In genomic region chr4:109430250-109430649, GRCm38 (mm10) we compare ENCODE assay signal across 20 mouse cellular contexts. TPM values are rescaled to one million over a fixed set of nuclear protein-coding genes. Genes with fewer than 3 reads are reported as not detected.
DNase-seq lines count a peak whose midpoint lies in the region; ATAC-seq and TF ChIP-seq lines count a peak whose summit lies in the region.
"Had no signal": no experiment of that assay in that cellular context is flagged by ENCODE, and none has a peak within 500 bp of the region (broad histone marks: within the 10 kb centered on the region; RNA-seq: fewer than 3 reads in every experiment).

No protein-coding gene starts in this region.

- no peak for TF ChIP-seq EP300 in MEL (IDR thresholded peaks at IDR 0.05; ENCODE audit: low read depth in 1 of 2, low read length in 2 of 2)

- TF ChIP-seq POLR2A in MEL (IDR thresholded peaks at IDR 0.05; ENCODE audit: control insufficient read depth in 1 of 2, insufficient read depth in 1 of 2, low read depth in 1 of 2, low read length in 2 of 2, poor library complexity in 1 of 2) = no peak

- peak overlapping the region; percentile 25 for H3K4me2 ChIP-seq in liver, embryonic 12.5 days
- H3K4me2 ChIP-seq in liver, embryonic 11.5 days = no peak overlapping the region
- H3K4me2 ChIP-seq in midbrain, embryonic 11.5 days = no peak overlapping the region
- H3K4me2 ChIP-seq: forebrain, embryonic 15.5 days; heart, embryonic 13.5 days; hindbrain, embryonic 15.5 days; limb, embryonic 13.5 days; midbrain, embryonic 15.5 days; neural tube, embryonic 15.5 days had no signal

- peaks cover 35% of the 10 kb centered on the region for H3K4me1 ChIP-seq in heart, embryonic 10.5 days
- H3K4me1 ChIP-seq in liver, embryonic 12.5 days = peaks cover 47% of the 10 kb centered on the region
- peaks cover 17% of the 10 kb centered on the region for H3K4me1 ChIP-seq in liver, embryonic 11.5 days (replicated peaks; ENCODE audit: control insufficient read depth, insufficient read depth, low read length)
- peaks cover 0 to 9% of the 10 kb centered on the region in 2 experiments; a peak in 2 of 4 replicates for H3K4me1 ChIP-seq in MEL (ENCODE audit: control insufficient read depth in 1 of 2, insufficient read depth in 2 of 2, low read length in 2 of 2)
- H3K4me1 ChIP-seq in midbrain, embryonic 11.5 days (ENCODE audit: control insufficient read depth, insufficient read depth, low read length) = peaks cover 9% of the 10 kb centered on the region
- H3K4me1 ChIP-seq: forebrain, embryonic 15.5 days; hindbrain, embryonic 15.5 days had no signal

- no peaks in the 10 kb centered on the region for H3K9me3 ChIP-seq in heart, embryonic 10.5 days
- H3K9me3 ChIP-seq in liver, embryonic 12.5 days (replicated peaks) = no peaks in the 10 kb centered on the region
- H3K9me3 ChIP-seq in liver, embryonic 11.5 days (ENCODE audit: control insufficient read depth, low read length) = no peaks in the 10 kb centered on the region
- no peaks in the 10 kb centered on the region for H3K9me3 ChIP-seq in MEL (replicated peaks; ENCODE audit: insufficient read depth, low read length)
- H3K9me3 ChIP-seq in midbrain, embryonic 11.5 days (ENCODE audit: control insufficient read depth, low read length) = no peaks in the 10 kb centered on the region
- H3K9me3 ChIP-seq: forebrain, embryonic 15.5 days; G1E; heart, embryonic 13.5 days; hindbrain, embryonic 10.5 days; hindbrain, embryonic 15.5 days; limb, embryonic 13.5 days; midbrain, embryonic 15.5 days; neural tube, embryonic 15.5 days had no signal

- 92% methylated on average over 7 of the region's 7 CpGs for WGBS in heart, embryonic 10.5 days
- 82% methylated on average over 7 of the region's 7 CpGs for WGBS in liver, embryonic 12.5 days (ENCODE audit: insufficient replicate concordance)
- 91% methylated on average over 7 of the region's 7 CpGs for WGBS in liver, embryonic 11.5 days
- 92% methylated on average over 7 of the region's 7 CpGs for WGBS in midbrain, embryonic 11.5 days

- peak overlapping the region; percentile 7; the same call in 1 of the 2 replicates for H3K27ac ChIP-seq in heart, embryonic 10.5 days
- H3K27ac ChIP-seq in liver, embryonic 12.5 days = peak overlapping the region; percentile 43; the same call in 1 of the 2 replicates
- H3K27ac ChIP-seq in liver, embryonic 11.5 days (ENCODE audit: low read depth, low read length) = no peak overlapping the region
- H3K27ac ChIP-seq in MEL (ENCODE audit: control insufficient read depth, low read depth, low read length) = peak overlapping the region; percentile 1; the same call in 1 of the 2 replicates
- no peak overlapping the region for H3K27ac ChIP-seq in midbrain, embryonic 11.5 days (ENCODE audit: low read depth, low read length)
- H3K27ac ChIP-seq: forebrain, embryonic 15.5 days; heart, embryonic 13.5 days; hindbrain, embryonic 10.5 days; hindbrain, embryonic 15.5 days; left cerebral cortex, adult 2 months; limb, embryonic 13.5 days; macrophage; midbrain, embryonic 15.5 days; neural tube, embryonic 15.5 days had no signal

- no peak overlapping the region for H3K4me3 ChIP-seq in heart, embryonic 10.5 days
- no peak overlapping the region for H3K4me3 ChIP-seq in liver, embryonic 12.5 days
- H3K4me3 ChIP-seq in liver, embryonic 11.5 days (ENCODE audit: low read depth, low read length) = no peak overlapping the region
- peak overlapping the region in 1 of 2 experiments; percentile 6; a peak in 2 of 4 replicates for H3K4me3 ChIP-seq in MEL (ENCODE audit: control insufficient read depth in 1 of 2, insufficient read depth in 1 of 2, low read depth in 2 of 2, low read length in 2 of 2)
- no peak overlapping the region for H3K4me3 ChIP-seq in midbrain, embryonic 11.5 days (ENCODE audit: low read depth, low read length)
- H3K4me3 ChIP-seq: forebrain, embryonic 15.5 days; heart, embryonic 13.5 days; hindbrain, embryonic 10.5 days; hindbrain, embryonic 15.5 days; left cerebral cortex, adult 2 months; limb, embryonic 13.5 days; midbrain, embryonic 15.5 days; neural tube, embryonic 15.5 days had no signal

- no peaks in the 10 kb centered on the region for H3K36me3 ChIP-seq in heart, embryonic 10.5 days
- H3K36me3 ChIP-seq in liver, embryonic 12.5 days = 0 out of 2 replicates have a peak, but pooled peaks cover 13% of the 10 kb centered on the region
- H3K36me3 ChIP-seq in liver, embryonic 11.5 days (ENCODE audit: control insufficient read depth, insufficient read depth, low read length) = no peaks in the 10 kb centered on the region
- no peaks in the 10 kb centered on the region for H3K36me3 ChIP-seq in MEL (ENCODE audit: control insufficient read depth in 1 of 2, insufficient read depth in 2 of 2, low read length in 2 of 2)
- H3K36me3 ChIP-seq in splenic B cell, adult 2 months (ENCODE audit: control insufficient read depth, insufficient read depth, low read length, poor library complexity, severe bottlenecking) = no peaks in the 10 kb centered on the region
- no peaks in the 10 kb centered on the region for H3K36me3 ChIP-seq in midbrain, embryonic 11.5 days (ENCODE audit: control insufficient read depth, insufficient read depth, low read length)
- H3K36me3 ChIP-seq: forebrain, embryonic 15.5 days; hindbrain, embryonic 10.5 days; hindbrain, embryonic 15.5 days; limb, embryonic 13.5 days; midbrain, embryonic 15.5 days; neural tube, embryonic 15.5 days had no signal

- TF ChIP-seq CTCF in MEL (IDR thresholded peaks at IDR 0.05 in 2 of 3, conservative IDR thresholded peaks at IDR 0.05 in 1 of 3; ENCODE audit: control insufficient read depth in 1 of 3, insufficient read depth in 1 of 3, low read depth in 2 of 3, low read length in 3 of 3, poor library complexity in 1 of 3, severe bottlenecking in 1 of 3) = peak in 2 of 3 experiments; percentile 16 to 35; a peak in 2 of 6 replicates

- no peaks in the 10 kb centered on the region for H3K79me2 ChIP-seq in MEL (ENCODE audit: control insufficient read depth, insufficient read depth, low read length, poor library complexity)

- no peaks in the 10 kb centered on the region for H3K27me3 ChIP-seq in heart, embryonic 10.5 days (ENCODE audit: insufficient read depth, poor library complexity, severe bottlenecking)
- H3K27me3 ChIP-seq in liver, embryonic 12.5 days (replicated peaks) = no peaks in the 10 kb centered on the region
- H3K27me3 ChIP-seq in liver, embryonic 11.5 days (replicated peaks; ENCODE audit: control insufficient read depth, insufficient read depth, low read length) = no peaks in the 10 kb centered on the region
- no peaks in the 10 kb centered on the region for H3K27me3 ChIP-seq in MEL (ENCODE audit: control insufficient read depth in 1 of 2, insufficient read depth in 2 of 2, low read length in 2 of 2)
- no peaks in the 10 kb centered on the region for H3K27me3 ChIP-seq in splenic B cell, adult 2 months (ENCODE audit: control insufficient read depth, insufficient read depth, low read length, poor library complexity, severe bottlenecking)
- no peaks in the 10 kb centered on the region for H3K27me3 ChIP-seq in midbrain, embryonic 11.5 days (ENCODE audit: control insufficient read depth, insufficient read depth, low read length)
- H3K27me3 ChIP-seq: forebrain, embryonic 15.5 days; heart, embryonic 13.5 days; hindbrain, embryonic 15.5 days; limb, embryonic 13.5 days; midbrain, embryonic 15.5 days; neural tube, embryonic 15.5 days; Patski had no signal

- H3K9ac ChIP-seq in liver, embryonic 12.5 days = no peak overlapping the region
- H3K9ac ChIP-seq in liver, embryonic 11.5 days (ENCODE audit: low read depth, low read length) = no peak overlapping the region
- H3K9ac ChIP-seq in MEL (ENCODE audit: control insufficient read depth, low read depth, low read length, poor library complexity, severe bottlenecking) = 0 out of 2 replicates have a peak overlapping the region, but pooled peaks have one; percentile 0
- no peak overlapping the region for H3K9ac ChIP-seq in midbrain, embryonic 11.5 days (ENCODE audit: low read length)
- H3K9ac ChIP-seq: forebrain, embryonic 15.5 days; heart, embryonic 13.5 days; hindbrain, embryonic 15.5 days; limb, embryonic 13.5 days; midbrain, embryonic 15.5 days; neural tube, embryonic 15.5 days had no signal

- ATAC-seq in liver, embryonic 12.5 days = no peak
- no peak for ATAC-seq in liver, embryonic 11.5 days (replicated peaks; ENCODE audit: low FRiP score)
- ATAC-seq in midbrain, embryonic 11.5 days (ENCODE audit: low FRiP score) = no peak
- ATAC-seq: midbrain, embryonic 15.5 days; Patski had no signal

- no peak; the same call in 1 of the 2 replicates for TF ChIP-seq RAD21 in MEL (IDR thresholded peaks at IDR 0.05; ENCODE audit: low read depth, low read length)

- DNase-seq in heart, embryonic 10.5 days (ENCODE audit: low spot score) = no peak
- no peak for DNase-seq in heart, postnatal 4 days
- DNase-seq in liver, embryonic 11.5 days (ENCODE audit: low spot score) = no peak
- peak; percentile 54 for DNase-seq in MEL (ENCODE audit: low read depth, low spot score)
- peak; percentile 21 for DNase-seq in splenic B cell, adult 2 months (ENCODE audit: low read depth, low spot score)
- DNase-seq in midbrain, embryonic 11.5 days (ENCODE audit: low spot score, missing footprints) = no peak
- DNase-seq in gastrocnemius, postnatal 10 days = no peak
- DNase-seq: right cerebral cortex, postnatal 25 days had no signal

TF ChIP-seq in MEL, 35 proteins besides CTCF, POLR2A, EP300 and RAD21 (continues in another document):
- no peak for TF ChIP-seq CHD2 (IDR thresholded peaks at IDR 0.05; ENCODE audit: low read length)

RNA-seq across cellular contexts. Expression of gene Ttc39a, which starts 23.8 kb away (rescaled TPM):
- 9.4 and 10.7 TPM in 2 replicates for polyA plus RNA-seq in heart, embryonic 10.5 days (2016; fragmentation: Nextera tagmentation; extraction: Ambion mirVana)
- 1 to 10 TPM; 3.3 to 4.1 TPM for total RNA-seq in heart, postnatal 4 days (2021)
- 12.9 and 13.7 TPM in 2 replicates for polyA plus RNA-seq in liver, embryonic 12.5 days (2016; fragmentation: Nextera tagmentation; extraction: Ambion mirVana)
- polyA plus RNA-seq in liver, embryonic 11.5 days (2014; fragmentation: Nextera tagmentation; extraction: Ambion mirVana) = 10.9 and 12.0 TPM in 2 replicates
- 1.8 and 2.8 TPM in 2 replicates for total RNA-seq in MEL (2012; rRNA removed)
- 1 to 10 TPM in 1 of 2 experiments, not detected in 1; 4.2 TPM for polyA plus RNA-seq in MEL (2012; ENCODE audit: insufficient read depth in 1 of 2, insufficient read length in 2 of 2, low read depth in 1 of 2, low replicate concordance in 2 of 2, missing spikeins in 1 of 2)
- polyA plus RNA-seq in midbrain, embryonic 11.5 days (2014; fragmentation: Nextera tagmentation; extraction: Ambion mirVana) = 2.2 TPM in 2 replicates
- under 1 TPM; 0.66 to 0.81 TPM for total RNA-seq in gastrocnemius, postnatal 10 days (2021)

RNA-seq across cellular contexts. Expression of gene Rnf11, which starts 54.3 kb away (rescaled TPM):
- 31.1 and 31.4 TPM in 2 replicates for polyA plus RNA-seq in heart, embryonic 10.5 days (2016; fragmentation: Nextera tagmentation; extraction: Ambion mirVana)
- 100 to 1,000 TPM; 106 to 107 TPM for total RNA-seq in heart, postnatal 4 days (2021)
- polyA plus RNA-seq in liver, embryonic 12.5 days (2016; fragmentation: Nextera tagmentation; extraction: Ambion mirVana) = 41.3 and 44.7 TPM in 2 replicates
- 25.0 and 25.2 TPM in 2 replicates for polyA plus RNA-seq in liver, embryonic 11.5 days (2014; fragmentation: Nextera tagmentation; extraction: Ambion mirVana)
- total RNA-seq in MEL (2012; rRNA removed) = 7.9 and 8.7 TPM in 2 replicates
- 1 to 10 TPM in 1 of 2 experiments, not detected in 1; 8.6 TPM for polyA plus RNA-seq in MEL (2012; ENCODE audit: insufficient read depth in 1 of 2, insufficient read length in 2 of 2, low read depth in 1 of 2, low replicate concordance in 2 of 2, missing spikeins in 1 of 2)
- polyA plus RNA-seq in midbrain, embryonic 11.5 days (2014; fragmentation: Nextera tagmentation; extraction: Ambion mirVana) = 54.9 and 61.2 TPM in 2 replicates
- total RNA-seq in gastrocnemius, postnatal 10 days (2021) = 10 to 100 TPM; 91.5 to 96.9 TPM

Comparison
In these comparisons a context has a peak if more than half of its experiments do, and no peak if none do; other contexts are left out.
1. H3K27ac ChIP-seq: peak in heart, embryonic 10.5 days (single experiment), liver, embryonic 12.5 days (single experiment) and MEL (single experiment); none in liver, embryonic 11.5 days (single experiment) and midbrain, embryonic 11.5 days (single experiment).
2. DNase-seq: peak in MEL (single experiment) and splenic B cell, adult 2 months (single experiment); none in heart, embryonic 10.5 days (single experiment), heart, postnatal 4 days (single experiment), liver, embryonic 11.5 days (single experiment), midbrain, embryonic 11.5 days (single experiment) and gastrocnemius, postnatal 10 days (single experiment).